Mouse (Mus musculus): Measurements from ENCODE around the gene Tbc1d10c.
"Not testable (repeated sequence)": the region's sequence is repeated elsewhere in the genome, so short reads cannot be mapped to it uniquely, and the experiment has no call there.

The Tbc1d10c gene

GRCm38 (mm10) chr19:4144550-4145498 is 46.3 kb downstream of the Tbc1d10c start:
- DNase-seq (ENCODE audit: low read depth, low spot score): no peak

- DNase-seq (ENCODE audit: low read depth, low spot score): no peak
Measured at GRCm38 (mm10) chr19:4143759-4144268, 47.3 kb downstream of the Tbc1d10c start, which contains the start of gene Cabp4. Gene Cabp4 (minus strand): TSS chr19:4144033.

GRCm38 (mm10) chr19:4142416-4143173 is 48.5 kb downstream of the Tbc1d10c start:
- no peak for DNase-seq (ENCODE audit: low read depth, low spot score)

- no peak for DNase-seq (ENCODE audit: low read depth, low spot score)
Measured at GRCm38 (mm10) chr19:4140147-4140546, 50.9 kb downstream of the Tbc1d10c start.

GRCm38 (mm10) chr19:4139446-4139845 is 51.6 kb downstream of the Tbc1d10c start, which contains the start of gene Gpr152:
Gene Gpr152 (plus strand): TSS chr19:4139787.
- DNase-seq (ENCODE audit: low read depth, low spot score): no peak

GRCm38 (mm10) chr19:4137913-4138312 is 53.2 kb downstream of the Tbc1d10c start:
- DNase-seq (ENCODE audit: low read depth, low spot score): no peak

GRCm38 (mm10) chr19:4136463-4136862 is 54.6 kb downstream of the Tbc1d10c start:
- no peak for DNase-seq (ENCODE audit: low read depth, low spot score)

- not testable (repeated sequence) for DNase-seq (ENCODE audit: low read depth, low spot score)
Measured at GRCm38 (mm10) chr19:4135963-4136345, 55.1 kb downstream of the Tbc1d10c start.

GRCm38 (mm10) chr19:4135229-4135962 is 55.7 kb downstream of the Tbc1d10c start:
- not testable (repeated sequence) for DNase-seq (ENCODE audit: low read depth, low spot score)

- DNase-seq (ENCODE audit: low read depth, low spot score): no peak
Measured at GRCm38 (mm10) chr19:4134354-4134753, 56.7 kb downstream of the Tbc1d10c start.
